Mouse (Mus musculus) MEL (cell line): Measurements from ENCODE around the gene Ust.

Source experiments
- ETS1 ChIP-seq: IDR thresholded peaks from 2 replicates; pipeline ENCODE4 v1.6.1; 2012; ENCODE audit warnings: low read depth, mild to moderate bottlenecking, inconsistent platforms, low read length, improper control_type of control experiment, moderate library complexity
- HCFC1 ChIP-seq: IDR thresholded peaks from 2 replicates; pipeline ENCODE4 v1.6.1; 2012; ENCODE audit warnings: low read depth, mild to moderate bottlenecking, inconsistent platforms, low read length, improper control_type of control experiment, moderate library complexity
- MEF2A ChIP-seq: IDR thresholded peaks from 2 replicates; pipeline ENCODE4 v1.6.1; 2014; ENCODE audit warnings: low read depth, mild to moderate bottlenecking, inconsistent platforms, low read length, improper control_type of control experiment; ENCODE audit not compliant: poor library complexity, insufficient replicate concordance, severe bottlenecking; ENCODE audit errors: extremely low read depth
- MXI1 ChIP-seq: IDR thresholded peaks from 2 replicates; pipeline ENCODE4 v1.6.1; 2011; ENCODE audit warnings: mild to moderate bottlenecking, low read depth, low read length, improper control_type of control experiment
- POLR2A ChIP-seq, 2 experiments: IDR thresholded peaks; 2 replicates each; pipeline ENCODE4 v1.6.1; 2011 to 2012; ENCODE audit warnings: low read length in 2 of 2, mild to moderate bottlenecking in 2 of 2, control low read depth in 1 of 2, improper control_type of control experiment in 1 of 2, low read depth in 1 of 2, moderate library complexity in 1 of 2; ENCODE audit not compliant: control insufficient read depth in 1 of 2, insufficient read depth in 1 of 2, poor library complexity in 1 of 2
- ZMIZ1 ChIP-seq: IDR thresholded peaks from 2 replicates; pipeline ENCODE4 v1.6.1; 2012; ENCODE audit warnings: low read depth, mild to moderate bottlenecking, inconsistent platforms, low read length, improper control_type of control experiment, moderate library complexity

GRCm38 (mm10) chr10:8405141-8405540, 113.5 kb downstream of the Ust start:
- no peak for TF ChIP-seq HCFC1
- TF ChIP-seq MXI1: no peak
- TF ChIP-seq ZMIZ1: no peak
- TF ChIP-seq ETS1: no peak
- no peak for TF ChIP-seq MEF2A
- TF ChIP-seq POLR2A (IDR thresholded peaks at IDR 0.05; ENCODE audit: control insufficient read depth in 1 of 2, insufficient read depth in 1 of 2, low read depth in 1 of 2, low read length in 2 of 2, poor library complexity in 1 of 2): no peak
